10 mouse cellular contexts compared by ENCODE assay signal in genomic region chr13:41238805-41239130, GRCm38 (mm10). TPM values are rescaled to one million over a fixed set of nuclear protein-coding genes. Genes with fewer than 3 reads are reported as not detected.
DNase-seq lines count a peak whose midpoint lies in the region; ATAC-seq lines count a peak whose summit lies in the region.
"Had no signal": no experiment of that assay in that cellular context is flagged by ENCODE, and none has a peak within 500 bp of the region (broad histone marks: within the 10 kb centered on the region; RNA-seq: fewer than 3 reads in every experiment).

No protein-coding gene starts in this region.

- no peaks in the 10 kb centered on the region for H3K36me3 ChIP-seq in hindbrain, embryonic 14.5 days (replicated peaks; ENCODE audit: control insufficient read depth, insufficient read depth)
- no peaks in the 10 kb centered on the region for H3K36me3 ChIP-seq in hindbrain, embryonic 13.5 days
- H3K36me3 ChIP-seq: embryonic facial prominence, embryonic 12.5 days; liver, embryonic 13.5 days had no signal

- WGBS in hindbrain, embryonic 14.5 days, result 10% methylated on average over 5 of the region's 5 CpGs
- 18% methylated on average over 5 of the region's 5 CpGs for WGBS in hindbrain, embryonic 13.5 days

- H3K4me3 ChIP-seq in hindbrain, embryonic 14.5 days (replicated peaks; ENCODE audit: low read length), result no peak overlapping the region
- no peak overlapping the region for H3K4me3 ChIP-seq in hindbrain, embryonic 13.5 days
- H3K4me3 ChIP-seq: embryonic facial prominence, embryonic 12.5 days; liver, embryonic 13.5 days had no signal

- H3K9me3 ChIP-seq in hindbrain, embryonic 14.5 days (ENCODE audit: control insufficient read depth, low read length), result peaks cover 4% of the 10 kb centered on the region; the same call in 1 of the 2 replicates
- H3K9me3 ChIP-seq in hindbrain, embryonic 13.5 days, result no peaks in the 10 kb centered on the region
- H3K9me3 ChIP-seq: embryonic facial prominence, embryonic 12.5 days; liver, embryonic 13.5 days had no signal

- H3K27ac ChIP-seq in hindbrain, embryonic 14.5 days, result no peak overlapping the region
- no peak overlapping the region for H3K27ac ChIP-seq in hindbrain, embryonic 13.5 days
- H3K27ac ChIP-seq: embryonic facial prominence, embryonic 12.5 days; liver, embryonic 13.5 days had no signal

- H3K4me1 ChIP-seq in hindbrain, embryonic 14.5 days (replicated peaks; ENCODE audit: control insufficient read depth, insufficient read depth, low read length), result no peaks in the 10 kb centered on the region
- H3K4me1 ChIP-seq in hindbrain, embryonic 13.5 days (replicated peaks), result no peaks in the 10 kb centered on the region
- H3K4me1 ChIP-seq: embryonic facial prominence, embryonic 12.5 days; liver, embryonic 13.5 days had no signal

- H3K27me3 ChIP-seq in hindbrain, embryonic 14.5 days (ENCODE audit: control insufficient read depth, insufficient read depth, low read length), result no peaks in the 10 kb centered on the region
- peaks cover 4% of the 10 kb centered on the region; the same call in 1 of the 2 replicates for H3K27me3 ChIP-seq in hindbrain, embryonic 13.5 days
- H3K27me3 ChIP-seq: embryonic facial prominence, embryonic 12.5 days; liver, embryonic 13.5 days had no signal

- 0 out of 2 replicates have a peak overlapping the region, but pooled peaks have one; percentile 30 for H3K9ac ChIP-seq in hindbrain, embryonic 14.5 days
- H3K9ac ChIP-seq in hindbrain, embryonic 13.5 days, result no peak overlapping the region
- H3K9ac ChIP-seq: embryonic facial prominence, embryonic 12.5 days; liver, embryonic 13.5 days had no signal

- peak; percentile 59; the same call in 1 of the 2 replicates for ATAC-seq in hindbrain, embryonic 14.5 days (ENCODE audit: low FRiP score)
- no peak for ATAC-seq in hindbrain, embryonic 13.5 days (ENCODE audit: low FRiP score)

- DNase-seq in hindbrain, embryonic 14.5 days (ENCODE audit: low spot score), result peak; percentile 88
- DNase-seq in thymus, postnatal 14 days, result peak; percentile 32
- DNase-seq in thymus, postnatal 4 days, result no peak
- peak; percentile 54 for DNase-seq in embryo, embryonic 9.5 days (ENCODE audit: extremely low spot score)
- DNase-seq in retina, postnatal 1 day, result peak; percentile 82
- no peak for DNase-seq in spleen, postnatal 14 days (ENCODE audit: low spot score in 2 of 2)
- DNase-seq in adrenal gland, postnatal 4 days (ENCODE audit: low spot score in 2 of 2), result no peak
- DNase-seq: liver, embryonic 13.5 days had no signal

- H3K4me2 ChIP-seq in hindbrain, embryonic 14.5 days (replicated peaks), result no peak overlapping the region
- no peak overlapping the region for H3K4me2 ChIP-seq in hindbrain, embryonic 13.5 days
- H3K4me2 ChIP-seq: embryonic facial prominence, embryonic 12.5 days had no signal

RNA-seq across cellular contexts. Expression of gene Smim13, which starts 10.9 kb away (rescaled TPM):
- polyA plus RNA-seq in hindbrain, embryonic 14.5 days (2014; fragmentation: Nextera tagmentation; extraction: Ambion mirVana), result 28.9 and 37.8 TPM in 2 replicates
- 19.1 and 20.1 TPM in 2 replicates for polyA plus RNA-seq in hindbrain, embryonic 13.5 days (2015; fragmentation: Nextera tagmentation; extraction: Ambion mirVana)
- total RNA-seq in adrenal gland, postnatal 4 days (2021), result 10 to 100 TPM; 15.5 to 16.4 TPM

RNA-seq across cellular contexts. Expression of gene Elovl2, which starts 18.6 kb away (rescaled TPM):
- polyA plus RNA-seq in hindbrain, embryonic 14.5 days (2014; fragmentation: Nextera tagmentation; extraction: Ambion mirVana), result 39.7 and 45.8 TPM in 2 replicates
- 40.8 and 43.1 TPM in 2 replicates for polyA plus RNA-seq in hindbrain, embryonic 13.5 days (2015; fragmentation: Nextera tagmentation; extraction: Ambion mirVana)
- total RNA-seq in adrenal gland, postnatal 4 days (2021), result 10 to 100 TPM in 1 of 2 experiments, 1 to 10 TPM in 1; 6.1 to 30.4 TPM

RNA-seq across cellular contexts. Expression of gene Gm17364, which starts 35.0 kb away (rescaled TPM):
- polyA plus RNA-seq in hindbrain, embryonic 14.5 days (2014; fragmentation: Nextera tagmentation; extraction: Ambion mirVana), result not detected in 2 replicates
- not detected in 2 replicates for polyA plus RNA-seq in hindbrain, embryonic 13.5 days (2015; fragmentation: Nextera tagmentation; extraction: Ambion mirVana)
- not detected for total RNA-seq in adrenal gland, postnatal 4 days (2021)
- polyA plus RNA-seq: embryonic facial prominence, embryonic 12.5 days; liver, embryonic 13.5 days had no signal

Comparison
In these comparisons a context has a peak if more than half of its experiments do, and no peak if none do; other contexts are left out.
1. DNase-seq: peak in hindbrain, embryonic 14.5 days (single experiment), thymus, postnatal 14 days (single experiment), embryo, embryonic 9.5 days (single experiment) and retina, postnatal 1 day (single experiment); none in thymus, postnatal 4 days (single experiment), spleen, postnatal 14 days (0 of 2) and adrenal gland, postnatal 4 days (0 of 2).